In the genomic region with DNA sequence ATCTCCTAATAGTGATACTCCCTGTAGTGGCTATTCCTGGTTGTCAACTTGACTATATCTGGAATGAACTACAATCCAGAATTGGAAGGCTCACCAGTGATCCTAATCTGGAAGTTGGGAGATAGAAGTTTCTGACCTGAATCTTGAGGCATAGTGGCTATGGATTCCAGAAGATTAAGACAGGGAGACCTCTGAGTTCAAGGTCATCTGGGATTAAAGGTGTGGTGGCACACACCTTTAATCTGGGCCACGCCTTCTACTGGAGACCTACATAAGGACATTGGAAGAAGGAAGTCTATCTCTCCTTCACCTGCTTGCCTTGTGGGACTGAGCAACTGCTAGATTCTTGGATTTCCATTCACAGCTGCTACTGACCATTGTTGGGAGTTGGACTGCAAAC, we compare ENCODE assay signal across 7 mouse cellular contexts. TPM values are rescaled to one million over a fixed set of nuclear protein-coding genes. Genes with fewer than 3 reads are reported as not detected.
DNase-seq lines count a peak whose midpoint lies in the region; ATAC-seq and TF ChIP-seq lines count a peak whose summit lies in the region.
"Not testable (repeated sequence)": the region's sequence is repeated elsewhere in the genome, so short reads cannot be mapped to it uniquely, and the experiment has no call there.

A gene (plus strand): TSS at position 301 of the 400 bp plus-strand sequence.

- not testable (repeated sequence) for H3K36me3 ChIP-seq in forebrain, embryonic 15.5 days; heart, embryonic 12.5 days; hindbrain, postnatal 0 days (ENCODE audit: insufficient read depth, low read length); lung, embryonic 14.5 days (ENCODE audit: insufficient read depth); neural tube, embryonic 11.5 days (ENCODE audit: control insufficient read depth, insufficient read depth, low read length)

- H3K9ac ChIP-seq in forebrain, embryonic 15.5 days (replicated peaks); heart, embryonic 12.5 days; hindbrain, postnatal 0 days (replicated peaks; ENCODE audit: low read length); lung, embryonic 14.5 days; neural tube, embryonic 11.5 days (ENCODE audit: low read length): not testable (repeated sequence)

- H3K9me3 ChIP-seq in forebrain, embryonic 15.5 days; heart, embryonic 12.5 days (replicated peaks); hindbrain, postnatal 0 days (ENCODE audit: low read length); lung, embryonic 14.5 days (ENCODE audit: low read depth, low read length); neural tube, embryonic 11.5 days (ENCODE audit: control insufficient read depth, low read length): not testable (repeated sequence)

- not testable (repeated sequence) for TF ChIP-seq CTCF in brain, embryonic 14.5 days (IDR thresholded peaks at IDR 0.05; ENCODE audit: borderline replicate concordance, extremely low read depth, insufficient read depth, insufficient read length); hindbrain, postnatal 0 days (IDR thresholded peaks at IDR 0.05; ENCODE audit: low read depth); lung, embryonic 14.5 days (IDR thresholded peaks at IDR 0.05; ENCODE audit: low read depth)

- not testable (repeated sequence) for H3K4me1 ChIP-seq in forebrain, embryonic 15.5 days; heart, embryonic 12.5 days (replicated peaks); hindbrain, postnatal 0 days (ENCODE audit: insufficient read depth, low read length); lung, embryonic 14.5 days (ENCODE audit: insufficient read depth); neural tube, embryonic 11.5 days (ENCODE audit: control insufficient read depth, insufficient read depth, low read length)

- not testable (repeated sequence) for H3K4me3 ChIP-seq in forebrain, embryonic 15.5 days; heart, embryonic 12.5 days; hindbrain, postnatal 0 days (ENCODE audit: low read length); lung, embryonic 14.5 days (ENCODE audit: low read depth, low read length); neural tube, embryonic 11.5 days (ENCODE audit: low read depth, low read length)

- not testable (repeated sequence) for H3K27me3 ChIP-seq in forebrain, embryonic 15.5 days; heart, embryonic 12.5 days (replicated peaks); hindbrain, postnatal 0 days (ENCODE audit: insufficient read depth, low read length); lung, embryonic 14.5 days (ENCODE audit: insufficient read depth, low read length); neural tube, embryonic 11.5 days (ENCODE audit: control insufficient read depth, insufficient read depth, low read length)

- not testable (repeated sequence) for H3K27ac ChIP-seq in forebrain, embryonic 15.5 days (replicated peaks); heart, embryonic 12.5 days (ENCODE audit: poor library complexity, severe bottlenecking); hindbrain, postnatal 0 days; lung, embryonic 14.5 days (ENCODE audit: low read depth); neural tube, embryonic 11.5 days (ENCODE audit: low read depth, low read length)

- DNase-seq in brain, embryonic 14.5 days (ENCODE audit: low read depth); hindbrain, postnatal 0 days (ENCODE audit: low spot score); left cerebral cortex, adult 8-10 months (ENCODE audit: low spot score in 2 of 2); lung, embryonic 14.5 days; neural tube, embryonic 11.5 days (ENCODE audit: low spot score): not testable (repeated sequence)

- 92% methylated on average over 1 of the region's 1 CpGs for WGBS in forebrain, embryonic 15.5 days
- WGBS in heart, embryonic 12.5 days, result 92% methylated on average over 1 of the region's 1 CpGs
- WGBS in hindbrain, postnatal 0 days, result 93% methylated on average over 1 of the region's 1 CpGs
- 89% methylated on average over 1 of the region's 1 CpGs for WGBS in lung, embryonic 14.5 days
- 95% methylated on average over 1 of the region's 1 CpGs for WGBS in neural tube, embryonic 11.5 days

- TF ChIP-seq POLR2A in brain, embryonic 14.5 days (IDR thresholded peaks at IDR 0.05; ENCODE audit: borderline replicate concordance, extremely low read depth, insufficient read depth, insufficient read length, poor library complexity, severe bottlenecking), result not testable (repeated sequence)

- not testable (repeated sequence) for H3K4me2 ChIP-seq in forebrain, embryonic 15.5 days (replicated peaks); heart, embryonic 12.5 days; hindbrain, postnatal 0 days (ENCODE audit: low read depth, low read length); lung, embryonic 14.5 days; neural tube, embryonic 11.5 days (ENCODE audit: low read depth)

- not testable (repeated sequence) for ATAC-seq in forebrain, embryonic 15.5 days (replicated peaks); heart, embryonic 12.5 days (ENCODE audit: insufficient number of reproducible peaks, low FRiP score); hindbrain, postnatal 0 days; lung, embryonic 14.5 days (ENCODE audit: insufficient read depth); neural tube, embryonic 11.5 days (ENCODE audit: insufficient read depth, low FRiP score, low TSS enrichment)

RNA-seq across cellular contexts. Expression of the gene that starts here (rescaled TPM):
- polyA plus RNA-seq in brain, embryonic 14.5 days (2012; rRNA removed), result 31.6 and 45.6 TPM in 2 replicates
- 75.2 and 76.2 TPM in 2 replicates for polyA plus RNA-seq in forebrain, embryonic 15.5 days (2015; fragmentation: Nextera tagmentation; extraction: Ambion mirVana)
- 61.4 and 64.4 TPM in 2 replicates for polyA plus RNA-seq in heart, embryonic 12.5 days (2016; fragmentation: Nextera tagmentation; extraction: Ambion mirVana)
- total RNA-seq in hindbrain, postnatal 0 days (2014; rRNA removed), result 53.8 and 55.9 TPM in 2 replicates
- 54.6 and 55.2 TPM in 2 replicates for polyA plus RNA-seq in hindbrain, postnatal 0 days (2015; fragmentation: Nextera tagmentation; extraction: Ambion mirVana)
- 100 to 1,000 TPM; 128 to 143 (median 130) TPM for total RNA-seq in left cerebral cortex, adult 8-10 months (2022)
- polyA plus RNA-seq in lung, embryonic 14.5 days (2014; fragmentation: Nextera tagmentation; extraction: Ambion mirVana), result 39.1 and 40.4 TPM in 2 replicates
- 89.7 and 92.5 TPM in 2 replicates for polyA plus RNA-seq in neural tube, embryonic 11.5 days (2014; fragmentation: Nextera tagmentation; extraction: Ambion mirVana)
